Mouse (Mus musculus) liver, embryonic 14.5 days (tissue): ENCODE data around the gene Pwwp2b.

ENCODE experiments used
- CTCF ChIP-seq: IDR thresholded peaks from 2 replicates; pipeline ENCODE4 v1.5.1; 2016; ENCODE audit warnings: antibody characterized with exemption, low read depth, control low read depth
- EP300 ChIP-seq: IDR thresholded peaks from 2 replicates; pipeline ENCODE4 v1.6.1; 2016; ENCODE audit warnings: antibody characterized with exemption, low read depth

GRCm38 (mm10) chr7:139282037-139282436 lies 33.8 kb downstream of the Pwwp2b start:
- TF ChIP-seq CTCF, result no peak
- TF ChIP-seq EP300, result no peak
